Mouse (Mus musculus): ENCODE results near the gene Lama4.

Lama4 gene

DNA sequence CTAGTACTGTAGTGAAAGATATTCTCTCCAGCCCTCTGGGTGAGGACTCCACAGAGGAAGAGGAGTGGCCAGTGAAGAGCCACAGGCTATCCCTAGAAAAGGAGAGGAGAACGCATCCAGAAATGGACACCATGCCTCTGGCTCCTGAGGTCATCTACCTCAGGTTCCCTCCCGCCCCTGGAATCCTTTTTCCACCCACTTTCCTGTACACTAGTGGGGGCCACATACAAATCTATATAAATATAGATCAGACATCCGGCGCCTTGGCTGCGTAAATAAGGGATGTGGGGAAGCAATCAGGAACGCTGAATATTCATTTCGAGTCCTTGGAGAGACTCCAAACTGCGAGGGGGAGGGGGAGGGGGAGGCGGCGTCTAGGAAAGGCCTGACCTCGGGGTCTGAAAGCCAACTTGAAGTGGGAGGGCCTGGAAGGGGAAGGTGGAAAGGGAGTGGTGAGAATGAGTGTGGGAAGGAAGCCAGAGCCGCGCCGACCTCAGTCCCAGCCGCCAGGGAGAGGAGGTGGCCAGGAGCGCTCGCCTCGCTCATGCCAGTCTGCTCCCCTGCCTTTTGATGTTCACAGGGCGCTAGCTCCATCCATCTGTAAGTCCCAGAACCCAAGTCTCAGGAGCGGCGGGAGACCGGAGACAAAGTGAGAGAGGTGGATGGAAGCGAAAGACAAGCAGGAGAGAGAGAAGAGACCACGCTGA lies at the start of gene Lama4:
Gene Lama4, plus strand, starts transcription at position 441 of the 707 bp plus-strand sequence.
- no peak for DNase-seq (ENCODE audit: low read depth in 1 of 2, low spot score in 2 of 2)

DNA sequence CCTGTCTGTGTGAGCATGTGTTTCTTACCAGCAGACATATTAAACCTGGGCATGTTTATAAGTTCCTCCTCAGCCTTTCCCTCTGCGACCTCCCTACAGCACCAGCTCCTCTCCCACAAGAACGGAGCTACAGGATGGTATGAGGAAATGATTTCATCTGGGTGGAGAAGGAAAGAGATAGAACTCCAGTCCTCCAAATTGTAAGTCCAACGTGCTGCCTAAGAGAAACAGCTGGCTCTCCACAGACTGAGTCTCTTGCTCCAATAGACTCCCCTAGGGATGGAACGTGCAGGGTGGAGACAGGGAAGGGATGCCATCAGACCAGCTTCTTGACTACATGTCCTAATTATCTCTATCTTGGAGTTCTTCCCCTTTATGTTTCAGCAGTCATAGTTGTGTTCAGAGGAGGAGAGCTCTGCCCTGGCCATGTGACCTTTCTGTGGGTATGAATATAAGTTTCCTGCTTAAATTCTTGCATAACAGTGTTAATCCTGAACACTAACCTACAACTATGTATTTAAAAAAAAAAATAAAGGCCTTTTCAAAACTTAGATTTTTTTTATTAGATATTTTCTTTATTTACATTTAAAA lies 49.2 kb upstream of the Lama4 start:
- DNase-seq (ENCODE audit: low read depth in 1 of 2, low spot score in 2 of 2) = no peak

DNA sequence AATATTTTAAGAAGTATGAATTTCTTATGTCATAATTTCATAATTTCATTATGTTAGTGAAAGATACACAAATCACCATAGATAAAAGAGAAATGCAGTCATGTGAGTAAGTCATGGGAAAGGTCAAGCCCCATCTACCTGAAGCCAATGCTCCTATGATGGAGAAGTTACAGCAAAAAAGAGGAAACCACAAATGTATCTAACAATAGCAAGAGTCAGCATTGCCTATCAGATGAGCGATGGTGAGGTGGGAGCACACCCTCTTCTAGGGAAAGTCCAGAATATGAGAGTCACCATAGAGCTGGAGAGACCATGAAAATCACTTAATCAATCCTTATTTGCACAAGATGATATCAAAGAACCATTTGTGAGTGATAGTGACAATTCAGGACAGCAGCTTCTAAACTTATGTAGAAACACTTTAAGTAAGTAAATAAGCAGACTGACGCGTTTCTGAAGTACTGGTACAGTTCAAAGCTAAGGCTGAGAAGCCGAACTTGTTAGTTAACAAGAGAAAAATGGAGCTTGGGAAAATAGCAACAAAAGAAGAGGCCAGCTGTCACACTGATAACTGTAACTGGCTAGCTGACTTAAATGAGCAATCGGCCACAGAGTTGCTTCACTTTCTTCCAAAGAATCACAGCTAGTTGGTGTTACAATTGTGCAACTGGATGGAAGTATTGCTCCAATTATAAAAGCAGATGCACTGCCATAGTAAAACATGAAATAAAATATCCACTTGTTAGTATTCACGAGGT lies 36.2 kb upstream of the Lama4 start:
- no peak for DNase-seq (ENCODE audit: low read depth in 1 of 2, low spot score in 2 of 2)

DNA sequence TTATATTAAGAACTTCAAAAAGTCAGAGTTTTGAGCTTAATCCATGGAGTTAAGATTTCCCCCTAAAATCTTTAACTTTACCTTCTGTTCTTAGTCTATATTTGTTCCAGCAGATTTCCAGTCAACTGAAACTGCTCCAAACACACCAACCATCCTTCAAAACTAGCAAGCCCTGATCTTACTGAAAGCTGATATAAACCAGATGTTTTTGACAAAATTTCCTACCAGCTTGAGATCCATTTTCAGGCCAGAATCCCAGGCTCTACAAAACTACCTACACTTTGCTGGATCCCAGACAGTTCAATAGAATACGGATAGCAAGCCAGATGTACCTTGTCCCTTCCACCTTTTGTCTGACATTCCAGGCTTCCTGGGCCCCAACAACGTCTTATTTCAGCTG lies 20.6 kb upstream of the Lama4 start:
- DNase-seq (ENCODE audit: low read depth in 1 of 2, low spot score in 2 of 2) = no peak

DNA sequence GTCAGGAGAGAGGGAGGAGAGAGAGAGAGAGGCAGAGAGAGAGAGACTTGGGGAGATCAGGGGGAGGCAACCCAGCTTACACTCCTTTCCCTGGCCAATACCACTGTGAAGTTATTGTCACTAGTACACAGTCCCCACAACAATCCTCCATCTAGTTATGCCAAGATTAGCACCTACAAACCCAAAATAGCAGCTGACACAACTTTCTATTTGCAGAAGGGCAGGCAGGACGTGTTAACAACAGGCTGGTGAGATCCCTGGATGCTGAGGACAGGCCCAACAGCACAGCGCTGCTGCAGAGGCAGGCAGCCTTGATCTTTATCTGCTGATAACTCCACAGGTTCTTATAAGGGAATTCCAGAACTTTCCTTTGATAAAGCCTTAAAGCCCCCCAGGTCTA lies 3.4 kb upstream of the Lama4 start:
- no peak for DNase-seq (ENCODE audit: low read depth in 1 of 2, low spot score in 2 of 2)

DNA sequence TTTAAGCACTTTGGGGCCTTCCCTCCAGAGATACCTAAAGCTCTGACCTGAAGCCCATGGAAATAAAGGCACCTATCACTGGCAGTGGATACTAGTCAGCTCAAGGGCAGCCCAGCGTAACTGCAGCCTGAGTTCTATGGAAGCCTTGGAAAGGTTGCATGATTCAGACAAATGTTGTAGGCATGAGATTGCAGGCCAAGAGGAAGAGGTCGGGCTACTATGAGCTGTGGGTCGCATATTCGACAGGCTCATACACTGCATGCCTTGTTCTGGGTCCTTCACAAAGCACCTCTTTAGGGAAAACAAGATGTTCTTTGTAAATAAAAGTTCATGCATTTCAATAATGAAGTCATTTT lies 618 bp upstream of the Lama4 start:
- DNase-seq (ENCODE audit: low read depth in 1 of 2, low spot score in 2 of 2) = no peak

DNA sequence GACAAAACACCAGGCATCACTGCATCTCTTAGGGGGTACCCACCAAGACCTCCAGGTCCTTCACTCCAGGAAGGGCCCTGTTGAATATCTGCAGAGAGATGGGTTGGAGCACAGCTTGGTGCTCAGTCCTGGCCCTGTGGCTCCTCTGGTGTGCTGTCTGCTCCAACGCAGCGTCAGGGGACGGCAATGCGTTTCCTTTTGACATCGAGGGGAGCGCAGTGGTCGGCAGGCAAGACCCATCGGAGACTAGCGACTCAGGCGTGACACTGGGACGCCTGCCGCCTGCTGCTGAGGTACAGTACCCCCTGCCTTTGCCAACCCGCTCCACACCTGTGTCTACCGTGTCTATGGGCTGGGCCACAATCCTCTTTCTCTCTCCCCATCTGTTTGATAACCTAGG lies 542 bp downstream of the Lama4 start:
- no peak for DNase-seq (ENCODE audit: low read depth in 1 of 2, low spot score in 2 of 2)

DNA sequence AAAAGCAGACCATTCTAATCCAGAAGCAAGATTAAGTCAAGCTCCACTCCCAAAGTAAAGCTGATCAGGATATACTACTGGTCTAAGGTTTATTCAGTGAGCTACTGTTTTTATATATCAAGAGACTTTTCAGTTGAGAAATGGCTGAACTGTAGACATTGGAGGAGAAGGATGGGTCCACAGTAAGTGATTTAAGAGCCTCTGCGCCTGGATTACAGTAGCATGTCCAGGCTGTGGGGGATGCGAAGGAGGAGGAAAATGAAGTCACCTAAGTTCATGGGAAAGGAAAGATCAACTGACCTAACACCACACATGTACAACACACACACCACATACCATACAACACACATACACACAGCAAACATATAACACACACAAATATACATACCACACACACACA lies 1.3 kb downstream of the Lama4 start:
- no peak for DNase-seq (ENCODE audit: low read depth in 1 of 2, low spot score in 2 of 2)

DNA sequence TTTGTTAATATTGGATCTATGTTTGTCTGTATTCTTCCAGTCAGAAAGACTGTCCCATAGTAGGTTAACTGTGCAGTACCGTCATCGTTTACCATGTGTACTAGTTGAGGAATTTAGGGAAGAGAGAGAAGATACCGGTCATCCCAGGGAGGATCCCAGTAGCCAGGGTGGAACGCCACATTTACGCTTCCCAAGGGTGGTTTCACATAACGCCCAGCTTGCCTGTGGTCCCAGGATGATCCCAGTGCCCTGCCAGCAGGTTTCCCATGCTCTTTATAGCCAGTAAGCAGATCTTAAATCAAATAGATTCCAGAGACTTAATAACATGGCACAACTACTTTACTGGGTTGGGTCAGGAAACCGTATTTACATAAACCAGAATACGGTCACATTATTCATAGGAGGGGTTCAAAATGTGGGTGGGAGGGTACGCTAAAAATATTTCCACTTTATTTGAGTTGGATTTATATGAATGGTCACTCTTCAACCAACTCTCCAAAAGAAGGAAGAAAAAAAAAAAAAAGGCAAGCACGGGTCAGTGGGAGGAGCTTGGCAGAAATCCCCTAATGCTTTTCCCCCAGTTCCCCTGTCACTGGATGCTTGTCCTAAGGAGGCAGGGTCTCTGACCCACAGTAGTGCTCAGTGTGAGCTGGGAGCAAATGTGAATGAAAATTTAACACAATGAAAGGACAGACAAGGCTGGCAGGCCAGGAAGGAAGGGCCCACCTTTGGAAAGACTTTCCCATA lies 3.2 kb downstream of the Lama4 start:
- no peak for DNase-seq (ENCODE audit: low read depth in 1 of 2, low spot score in 2 of 2)

DNA sequence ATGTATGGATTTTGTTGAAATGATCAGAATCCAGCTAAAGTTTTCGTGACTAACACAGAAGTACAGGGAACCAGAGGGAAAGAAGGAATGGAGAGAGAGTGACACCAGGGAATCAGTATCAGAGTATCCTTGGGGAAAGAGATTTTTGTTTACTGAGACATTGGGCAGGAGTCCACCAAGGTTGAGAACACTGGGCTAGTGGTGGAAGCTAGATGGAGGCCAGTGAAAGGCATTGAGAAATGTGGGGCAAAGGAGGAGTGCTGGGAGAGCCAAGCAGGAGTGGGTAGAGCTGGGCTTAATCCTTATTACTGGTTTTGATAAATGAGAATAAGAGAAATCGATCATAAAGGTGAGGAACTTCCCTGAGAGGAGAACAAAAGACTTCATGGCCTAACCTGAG lies 4.2 kb downstream of the Lama4 start:
- no peak for DNase-seq (ENCODE audit: low read depth in 1 of 2, low spot score in 2 of 2)

DNA sequence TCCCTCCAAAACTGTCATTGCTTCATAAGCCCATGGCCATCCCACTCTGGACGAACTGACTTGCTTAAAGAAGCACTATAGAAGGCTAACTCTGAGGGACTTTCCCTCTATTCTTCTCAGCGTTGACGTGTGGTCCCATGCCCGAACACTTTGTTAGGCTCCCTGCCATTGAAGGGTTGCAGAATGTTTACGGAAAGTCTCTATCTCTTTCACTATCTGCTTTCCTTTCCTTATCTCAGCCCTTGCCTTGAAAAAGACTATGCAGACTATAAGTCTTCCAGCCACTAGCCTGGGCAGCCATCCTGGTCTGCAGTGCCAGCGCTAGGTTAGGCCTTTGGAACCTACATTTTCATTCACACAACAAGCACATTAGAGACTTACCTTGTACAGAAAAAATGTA lies 4.7 kb downstream of the Lama4 start:
- DNase-seq (ENCODE audit: low read depth in 1 of 2, low spot score in 2 of 2) = no peak

DNA sequence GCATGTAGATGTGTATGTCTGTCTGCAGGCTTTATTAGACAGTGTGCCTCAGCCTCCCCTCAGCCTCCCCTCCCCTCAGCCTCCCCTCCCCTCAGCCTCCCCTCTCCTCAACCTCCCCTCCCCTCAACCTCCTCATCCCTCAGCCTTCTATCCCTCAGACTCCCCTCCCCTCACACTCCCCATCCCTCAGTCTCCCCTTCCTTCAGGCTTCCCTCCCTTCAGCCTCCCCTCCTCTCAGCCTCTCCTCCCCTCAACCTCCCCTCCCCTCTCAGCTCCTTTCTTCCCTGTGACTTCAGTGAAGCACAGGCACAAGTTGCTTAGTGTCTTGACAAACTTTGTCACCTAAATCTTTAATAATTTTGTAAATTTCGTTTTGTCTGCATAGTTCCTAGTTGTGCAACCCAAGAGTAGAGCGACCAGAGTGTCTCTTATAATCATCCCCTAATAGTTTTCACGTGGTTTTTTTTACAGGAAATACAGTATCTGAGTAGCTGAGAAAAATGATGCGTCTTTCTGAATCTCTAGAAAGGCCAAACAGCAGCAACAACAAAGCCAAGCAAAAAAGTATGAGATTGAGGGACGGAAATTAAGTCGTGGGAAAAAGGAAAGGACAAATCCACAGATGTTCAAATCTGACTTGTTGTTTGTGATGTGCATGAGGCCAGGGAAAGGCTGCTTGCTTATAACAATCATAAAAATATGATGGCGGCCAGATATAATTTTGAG lies 7.1 kb downstream of the Lama4 start:
- no peak for DNase-seq (ENCODE audit: low read depth in 1 of 2, low spot score in 2 of 2)

DNA sequence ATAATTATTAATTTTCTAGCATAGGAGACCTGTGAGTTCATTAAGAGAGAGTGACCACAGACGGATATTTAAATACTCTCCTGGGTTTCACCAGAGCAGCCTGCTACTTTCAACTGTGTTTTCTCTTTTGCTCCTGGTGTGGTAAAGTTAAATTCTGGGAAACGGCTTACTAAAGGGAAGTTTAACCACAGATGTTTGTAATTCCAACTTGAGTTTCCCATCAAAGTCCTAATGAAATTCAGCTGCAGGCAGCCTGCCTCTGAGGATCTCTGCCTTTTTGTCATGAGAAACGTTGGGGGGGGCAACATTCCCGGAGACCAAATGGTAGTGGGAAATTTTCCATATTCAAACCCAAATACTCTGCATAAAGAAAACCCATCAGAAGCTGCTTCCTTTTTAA lies 7.7 kb downstream of the Lama4 start:
- DNase-seq (ENCODE audit: low read depth in 1 of 2, low spot score in 2 of 2) = no peak

DNA sequence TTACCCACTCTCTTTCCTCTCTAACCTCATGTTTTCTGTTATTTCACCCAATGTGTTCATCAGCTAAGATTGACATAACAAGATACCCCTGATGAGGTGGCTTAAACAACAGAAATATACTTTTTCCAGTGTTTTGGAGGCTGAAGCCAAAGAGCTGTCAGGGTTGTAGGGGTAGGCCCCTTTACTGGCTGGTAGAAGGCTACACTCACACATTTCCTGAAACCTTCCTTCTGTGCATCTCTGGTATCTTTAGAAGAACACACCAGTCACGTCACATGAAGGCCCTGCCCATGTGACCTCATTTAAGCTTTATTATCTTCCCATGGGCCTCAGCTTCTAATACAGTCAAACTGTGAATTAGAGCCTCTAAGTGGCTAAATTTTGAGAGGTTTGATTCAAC lies 12.9 kb downstream of the Lama4 start:
- DNase-seq (ENCODE audit: low read depth in 1 of 2, low spot score in 2 of 2) = no peak

DNA sequence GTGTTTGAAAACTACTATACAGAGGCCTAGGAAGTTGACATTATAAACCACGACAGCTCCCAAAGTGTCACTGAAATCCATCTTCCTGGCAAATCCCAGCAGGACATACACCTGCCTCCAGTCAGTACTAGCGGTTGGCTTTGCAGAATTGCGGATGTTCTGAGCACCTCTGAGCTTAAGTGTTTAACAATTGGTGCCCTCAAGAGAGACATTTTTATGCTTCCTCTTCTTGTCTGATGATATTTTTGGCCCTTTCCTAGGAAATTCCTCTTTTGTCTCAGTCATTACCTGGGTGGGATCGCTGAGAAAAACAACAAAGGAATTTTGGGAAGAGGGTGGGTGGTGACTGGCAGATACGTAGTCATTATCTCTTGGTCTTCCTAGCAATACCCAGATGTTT lies 14.4 kb downstream of the Lama4 start:
- no peak for DNase-seq (ENCODE audit: low read depth in 1 of 2, low spot score in 2 of 2)

DNA sequence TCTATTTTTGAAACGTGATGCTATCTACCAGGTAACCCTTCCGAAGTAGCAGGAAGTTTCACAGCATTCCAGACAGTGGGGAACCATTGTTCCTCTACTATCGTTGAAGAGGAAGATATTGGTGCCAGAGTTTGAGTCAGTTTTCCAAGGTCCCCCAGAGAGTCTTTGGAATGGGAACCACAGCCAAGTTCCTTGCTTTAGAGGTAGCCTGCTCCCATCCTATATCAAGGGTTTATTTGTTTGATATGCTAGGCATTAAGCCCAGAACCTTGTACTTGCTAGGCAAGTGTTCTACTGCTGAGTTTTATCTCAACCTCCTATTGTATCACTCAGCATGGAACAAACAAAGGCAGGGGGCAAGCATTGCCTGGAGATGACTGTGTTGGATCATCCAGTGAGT lies 15.7 kb downstream of the Lama4 start:
- DNase-seq (ENCODE audit: low read depth in 1 of 2, low spot score in 2 of 2) = no peak

DNA sequence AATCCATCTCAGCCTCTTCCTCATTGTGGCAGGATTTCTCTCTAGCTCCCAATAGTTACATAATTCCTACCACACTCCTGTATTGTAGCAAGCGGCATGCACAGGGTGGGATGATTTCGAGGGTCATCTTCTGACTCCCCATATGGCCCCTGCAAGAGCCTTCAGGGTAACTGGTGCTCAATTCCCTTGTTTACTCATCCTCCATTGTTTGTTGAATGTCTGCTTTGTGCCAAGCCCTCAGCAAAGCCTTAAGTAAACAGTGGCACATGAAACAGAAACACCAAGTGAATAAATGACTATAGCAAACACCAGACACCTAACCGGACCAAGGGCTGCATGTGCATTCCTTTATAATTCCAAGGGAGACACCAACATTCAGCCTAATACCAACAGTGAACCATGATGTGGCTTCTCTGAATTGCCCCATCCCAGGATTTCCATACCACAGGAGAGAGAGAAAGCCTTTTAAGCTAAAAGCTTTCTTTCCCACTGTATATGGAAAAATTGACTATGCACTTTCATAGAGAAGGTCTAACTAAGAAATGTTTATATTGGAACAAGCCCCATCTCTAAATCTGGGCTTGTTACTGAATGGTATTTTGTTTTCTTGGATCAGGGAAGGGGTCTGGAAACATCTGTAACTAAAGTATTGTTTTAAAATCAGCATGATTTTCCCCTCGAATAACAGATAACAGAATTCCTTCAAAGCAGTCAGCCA lies 19.2 kb downstream of the Lama4 start:
- no peak for DNase-seq (ENCODE audit: low read depth in 1 of 2, low spot score in 2 of 2)

DNA sequence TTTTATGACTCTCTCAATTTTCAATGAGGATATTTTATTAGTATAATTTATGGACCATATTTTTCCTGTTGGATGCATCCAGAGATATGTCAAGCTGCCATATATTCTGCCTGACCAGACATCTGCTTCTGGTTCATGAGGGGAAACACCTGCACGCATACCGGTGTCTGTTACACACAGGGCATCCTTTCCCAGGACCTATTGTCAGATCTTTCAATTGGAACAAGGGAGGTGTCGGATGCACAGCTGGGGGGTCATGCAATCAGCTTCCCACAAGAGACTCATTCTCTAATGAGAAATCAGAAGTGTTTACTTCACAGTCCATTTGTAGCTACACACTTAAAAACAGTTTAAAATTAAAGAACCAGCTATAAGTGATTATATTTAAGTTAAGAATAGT lies 20.7 kb downstream of the Lama4 start:
- DNase-seq (ENCODE audit: low read depth in 1 of 2, low spot score in 2 of 2) = no peak

DNA sequence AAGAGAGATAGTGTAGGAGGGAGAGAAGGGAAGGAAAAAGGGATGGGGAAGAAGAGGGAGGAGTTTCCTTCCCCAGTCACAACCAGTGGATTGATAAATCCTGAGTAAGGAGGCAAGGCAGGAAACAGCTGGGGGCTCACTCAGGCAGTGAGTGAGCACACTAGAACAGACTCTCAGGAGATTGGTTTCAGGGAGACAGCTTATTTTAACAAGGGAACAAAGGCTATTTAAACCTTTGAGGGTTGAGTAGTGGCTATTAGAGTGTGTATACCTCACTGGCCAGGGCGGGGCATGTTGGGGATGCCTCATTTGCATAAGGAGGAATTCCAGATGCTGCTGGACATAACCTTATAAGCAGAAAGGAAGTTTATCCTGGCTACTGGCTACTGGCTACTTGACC lies 27.5 kb downstream of the Lama4 start:
- DNase-seq (ENCODE audit: low read depth in 1 of 2, low spot score in 2 of 2) = no peak

DNA sequence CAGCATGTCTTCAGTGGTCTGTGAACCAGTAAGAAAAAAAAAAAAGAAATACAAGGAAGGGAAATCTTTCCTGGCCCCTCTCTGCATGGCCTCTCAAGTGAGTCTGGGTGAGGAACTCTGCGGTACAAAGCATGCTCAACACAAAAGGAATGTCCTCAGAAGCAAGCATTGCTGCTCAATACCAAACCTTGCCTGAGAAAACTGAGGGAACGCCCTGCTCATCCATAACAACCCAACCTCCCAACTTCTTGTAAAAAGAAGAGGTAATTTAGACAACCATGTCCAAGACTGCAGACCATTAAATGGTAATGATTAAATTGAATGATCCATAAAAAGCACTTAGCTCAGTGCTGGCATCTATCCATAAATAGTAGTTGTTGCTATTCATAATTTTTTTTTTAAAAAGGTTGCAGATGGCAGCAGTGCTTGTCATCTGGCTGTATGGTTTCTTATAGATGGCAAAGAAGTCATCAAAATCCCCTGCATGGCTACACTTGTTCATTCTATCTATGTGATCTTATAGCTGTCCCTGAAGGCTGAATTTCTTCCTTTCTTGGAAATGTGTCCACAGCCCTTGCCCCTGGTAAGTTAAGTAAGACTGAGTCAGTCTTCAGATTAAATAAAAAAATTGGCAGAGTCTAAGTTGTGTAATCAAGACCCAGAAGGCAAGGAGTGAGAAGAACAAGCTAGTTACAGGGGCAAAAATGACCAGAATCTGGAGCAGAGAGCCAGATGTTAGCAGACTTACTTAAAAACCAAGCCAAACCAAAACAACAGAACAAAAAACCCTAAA lies 28.5 kb downstream of the Lama4 start:
- DNase-seq (ENCODE audit: low read depth in 1 of 2, low spot score in 2 of 2) = no peak

Measured in monocyte, adult 2 months (primary cell).